Mouse (Mus musculus) testis, adult 2 months (tissue): Measurements from ENCODE around the gene Stox2.

Experiments
- CTCF ChIP-seq: fragments of 200-500 bp; IDR thresholded peaks from 2 replicates; pipeline ENCODE4 v1.5.1; 2012; ENCODE audit warnings: low read depth, mild to moderate bottlenecking, inconsistent platforms, low read length, moderate library complexity; ENCODE audit not compliant: control insufficient read depth, insufficient read depth, insufficient replicate concordance
- POLR2A ChIP-seq: fragments of 200-500 bp; IDR thresholded peaks from 2 replicates; pipeline ENCODE4 v1.6.1; 2012; ENCODE audit warnings: low read depth, mild to moderate bottlenecking, inconsistent platforms, low read length, moderate library complexity; ENCODE audit not compliant: control insufficient read depth

- TF ChIP-seq CTCF = no peak
- TF ChIP-seq POLR2A = no peak
Observed at GRCm38 (mm10) chr8:47240871-47241270, 205.3 kb downstream of the Stox2 start.
